Mouse (Mus musculus): ENCODE data around the gene Polr1d. TPM values are rescaled to one million over a fixed set of nuclear protein-coding genes. Genes with fewer than 3 reads are reported as not detected.

Polr1d gene
- total and polyA plus RNA-seq, 3 experiments: 107 to 188 (median 131) TPM

GRCm38 (mm10) chr5:147045929-147046328, 30.9 kb upstream of the Polr1d start:
- H3K4me1 ChIP-seq (ENCODE audit: insufficient read depth, low read depth, low read length): peaks cover 2% of the 10 kb centered on the region; the same call in 1 of the 2 replicates
- peaks cover 68% of the 10 kb centered on the region for H3K36me3 ChIP-seq (replicated peaks)
- no peak overlapping the region for H3K4me3 ChIP-seq (ENCODE audit: low read depth, low read length)
- DNase-seq (ENCODE audit: low spot score) (no peak), ATAC-seq (ENCODE audit: extremely low read depth, insufficient number of reproducible peaks, low FRiP score, poor library complexity, severe bottlenecking) (no peak)
- no peaks in the 10 kb centered on the region for H3K27me3 ChIP-seq (ENCODE audit: insufficient read depth, low read length)
- TF ChIP-seq GATA2 (IDR thresholded peaks at IDR 0.05; ENCODE audit: borderline replicate concordance, low read depth, low read length) (no peak), CTCF (IDR thresholded peaks at IDR 0.05; ENCODE audit: low read depth, low read length) (no peak), GATA1 (IDR thresholded peaks at IDR 0.05; ENCODE audit: borderline replicate concordance, low read length) (no peak), TAL1 (conservative IDR thresholded peaks at IDR 0.05; ENCODE audit: low read depth, low read length) (no peak), POLR2AphosphoS5 (IDR thresholded peaks at IDR 0.05; ENCODE audit: insufficient replicate concordance, low read depth, low read length) (no peak)
- H3K9me3 ChIP-seq (replicated peaks): no peaks in the 10 kb centered on the region

GRCm38 (mm10) chr5:147049544-147050209, 27.2 kb upstream of the Polr1d start:
- no peaks in the 10 kb centered on the region for H3K27me3 ChIP-seq (ENCODE audit: insufficient read depth, low read length)
- DNase-seq (ENCODE audit: low spot score) (no peak), ATAC-seq (ENCODE audit: extremely low read depth, insufficient number of reproducible peaks, low FRiP score, poor library complexity, severe bottlenecking) (no peak)
- no peaks in the 10 kb centered on the region for H3K9me3 ChIP-seq (replicated peaks)
- H3K4me1 ChIP-seq (ENCODE audit: insufficient read depth, low read depth, low read length): 0 out of 2 replicates have a peak, but pooled peaks cover 3% of the 10 kb centered on the region
- peaks cover 60% of the 10 kb centered on the region for H3K36me3 ChIP-seq (replicated peaks)
- TF ChIP-seq POLR2AphosphoS5 (IDR thresholded peaks at IDR 0.05; ENCODE audit: insufficient replicate concordance, low read depth, low read length) (no peak), TAL1 (conservative IDR thresholded peaks at IDR 0.05; ENCODE audit: low read depth, low read length) (no peak), CTCF (IDR thresholded peaks at IDR 0.05; ENCODE audit: low read depth, low read length) (no peak), GATA2 (IDR thresholded peaks at IDR 0.05; ENCODE audit: borderline replicate concordance, low read depth, low read length) (no peak), GATA1 (IDR thresholded peaks at IDR 0.05; ENCODE audit: borderline replicate concordance, low read length) (no peak)
- no peak overlapping the region for H3K4me3 ChIP-seq (ENCODE audit: low read depth, low read length)

GRCm38 (mm10) chr5:147050816-147051499, 25.9 kb upstream of the Polr1d start:
- H3K9me3 ChIP-seq (replicated peaks): no peaks in the 10 kb centered on the region
- no peak for DNase-seq (ENCODE audit: low spot score)
- H3K36me3 ChIP-seq (replicated peaks): peaks cover 55% of the 10 kb centered on the region
- no peak for TF ChIP-seq POLR2AphosphoS5 (IDR thresholded peaks at IDR 0.05; ENCODE audit: insufficient replicate concordance, low read depth, low read length)
- no peak for TF ChIP-seq CTCF (IDR thresholded peaks at IDR 0.05; ENCODE audit: low read depth, low read length)
- no peak for TF ChIP-seq GATA1 (IDR thresholded peaks at IDR 0.05; ENCODE audit: borderline replicate concordance, low read length)
- TF ChIP-seq GATA2 (IDR thresholded peaks at IDR 0.05; ENCODE audit: borderline replicate concordance, low read depth, low read length): no peak
- no peak for TF ChIP-seq TAL1 (conservative IDR thresholded peaks at IDR 0.05; ENCODE audit: low read depth, low read length)
- no peak overlapping the region for H3K4me3 ChIP-seq (ENCODE audit: low read depth, low read length)
- ATAC-seq (ENCODE audit: extremely low read depth, insufficient number of reproducible peaks, low FRiP score, poor library complexity, severe bottlenecking): no peak
- no peaks in the 10 kb centered on the region for H3K27me3 ChIP-seq (ENCODE audit: insufficient read depth, low read length)
- H3K4me1 ChIP-seq (ENCODE audit: insufficient read depth, low read depth, low read length): peaks cover 4% of the 10 kb centered on the region; the same call in 1 of the 2 replicates

GRCm38 (mm10) chr5:147051500-147052308, 25.1 kb upstream of the Polr1d start:
- H3K9me3 ChIP-seq (replicated peaks): no peaks in the 10 kb centered on the region
- H3K4me1 ChIP-seq (ENCODE audit: insufficient read depth, low read depth, low read length): peaks cover 7% of the 10 kb centered on the region; the same call in 1 of the 2 replicates
- no peaks in the 10 kb centered on the region for H3K27me3 ChIP-seq (ENCODE audit: insufficient read depth, low read length)
- no peak overlapping the region for H3K4me3 ChIP-seq (ENCODE audit: low read depth, low read length)
- TF ChIP-seq TAL1 (conservative IDR thresholded peaks at IDR 0.05; ENCODE audit: low read depth, low read length) (no peak), GATA1 (IDR thresholded peaks at IDR 0.05; ENCODE audit: borderline replicate concordance, low read length) (no peak), GATA2 (IDR thresholded peaks at IDR 0.05; ENCODE audit: borderline replicate concordance, low read depth, low read length) (no peak), CTCF (IDR thresholded peaks at IDR 0.05; ENCODE audit: low read depth, low read length) (no peak), POLR2AphosphoS5 (IDR thresholded peaks at IDR 0.05; ENCODE audit: insufficient replicate concordance, low read depth, low read length) (no peak)
- ATAC-seq (ENCODE audit: extremely low read depth, insufficient number of reproducible peaks, low FRiP score, poor library complexity, severe bottlenecking): no peak
- H3K36me3 ChIP-seq (replicated peaks): peaks cover 51% of the 10 kb centered on the region
- no peak for DNase-seq (ENCODE audit: low spot score)

- no peak overlapping the region for H3K4me3 ChIP-seq (ENCODE audit: low read depth, low read length)
- TF ChIP-seq CTCF (IDR thresholded peaks at IDR 0.05; ENCODE audit: low read depth, low read length): no peak
- TF ChIP-seq TAL1 (conservative IDR thresholded peaks at IDR 0.05; ENCODE audit: low read depth, low read length): no peak
- no peak for TF ChIP-seq GATA1 (IDR thresholded peaks at IDR 0.05; ENCODE audit: borderline replicate concordance, low read length)
- no peak for TF ChIP-seq POLR2AphosphoS5 (IDR thresholded peaks at IDR 0.05; ENCODE audit: insufficient replicate concordance, low read depth, low read length)
- no peak for TF ChIP-seq GATA2 (IDR thresholded peaks at IDR 0.05; ENCODE audit: borderline replicate concordance, low read depth, low read length)
- no peaks in the 10 kb centered on the region for H3K9me3 ChIP-seq (replicated peaks)
- no peaks in the 10 kb centered on the region for H3K27me3 ChIP-seq (ENCODE audit: insufficient read depth, low read length)
- peaks cover 7% of the 10 kb centered on the region; the same call in 1 of the 2 replicates for H3K4me1 ChIP-seq (ENCODE audit: insufficient read depth, low read depth, low read length)
- DNase-seq (ENCODE audit: low spot score) (no peak), ATAC-seq (ENCODE audit: extremely low read depth, insufficient number of reproducible peaks, low FRiP score, poor library complexity, severe bottlenecking) (no peak)
- peaks cover 55% of the 10 kb centered on the region for H3K36me3 ChIP-seq (replicated peaks)
Observed at GRCm38 (mm10) chr5:147052309-147052558, 24.6 kb upstream of the Polr1d start.

- TF ChIP-seq TAL1 (conservative IDR thresholded peaks at IDR 0.05; ENCODE audit: low read depth, low read length) (no peak), POLR2AphosphoS5 (IDR thresholded peaks at IDR 0.05; ENCODE audit: insufficient replicate concordance, low read depth, low read length) (no peak), GATA1 (IDR thresholded peaks at IDR 0.05; ENCODE audit: borderline replicate concordance, low read length) (no peak), GATA2 (IDR thresholded peaks at IDR 0.05; ENCODE audit: borderline replicate concordance, low read depth, low read length) (no peak), CTCF (IDR thresholded peaks at IDR 0.05; ENCODE audit: low read depth, low read length) (no peak)
- Histone ChIP-seq H3K4me1 (ENCODE audit: insufficient read depth, low read depth, low read length) (peaks cover 7% of the 10 kb centered on the region; the same call in 1 of the 2 replicates), H3K27me3 (ENCODE audit: insufficient read depth, low read length) (no peaks in the 10 kb centered on the region), H3K4me3 (ENCODE audit: low read depth, low read length) (no peak overlapping the region), H3K36me3 (replicated peaks) (peaks cover 50% of the 10 kb centered on the region), H3K9me3 (replicated peaks) (no peaks in the 10 kb centered on the region)
- DNase-seq (ENCODE audit: low spot score) (no peak), ATAC-seq (ENCODE audit: extremely low read depth, insufficient number of reproducible peaks, low FRiP score, poor library complexity, severe bottlenecking) (no peak)
Observed at GRCm38 (mm10) chr5:147053071-147053470, 23.8 kb upstream of the Polr1d start.

Data from G1E (cell line).